Mouse (Mus musculus) neural tube, embryonic 13.5 days (tissue): ENCODE results near the gene Rpl10a. TPM values are rescaled to one million over a fixed set of nuclear protein-coding genes. Genes with fewer than 3 reads are reported as not detected.
"Not testable (repeated sequence)": the region's sequence is repeated elsewhere in the genome, so short reads cannot be mapped to it uniquely, and the experiment has no call there.

Experiments used
- ATAC-seq: fragments of 200-750 bp; cut with Nextera tagmentation; 2 replicates; pipeline ENCODE4 v1.8.0; 2017; ENCODE audit warnings: low read depth, mild to moderate bottlenecking, moderate TSS enrichment, moderate library complexity
- H3K27ac ChIP-seq: fragments of 300-500 bp; sonication (generic); replicated peaks from 2 replicates; pipeline ENCODE4 v1.5.1; 2015; ENCODE audit warnings: moderate library complexity, mild to moderate bottlenecking, inconsistent platforms
- H3K27me3 ChIP-seq: fragments of 300-500 bp; sonication (generic); 2 replicates; pipeline ENCODE4 v1.6.1; 2015; ENCODE audit warnings: mild to moderate bottlenecking, inconsistent platforms
- H3K36me3 ChIP-seq: fragments of 300-500 bp; sonication (generic); 2 replicates; pipeline ENCODE4 v1.6.1; 2015; ENCODE audit warnings: mild to moderate bottlenecking, inconsistent platforms
- H3K4me1 ChIP-seq: fragments of 300-500 bp; sonication (generic); replicated peaks from 2 replicates; pipeline ENCODE4 v1.6.1; 2015; ENCODE audit warnings: inconsistent platforms
- H3K4me2 ChIP-seq: fragments of 300-500 bp; sonication (generic); 2 replicates; pipeline ENCODE4 v1.6.1; 2015; ENCODE audit warnings: inconsistent platforms, mild to moderate bottlenecking, moderate library complexity
- H3K4me3 ChIP-seq: fragments of 300-500 bp; sonication (generic); 2 replicates; pipeline ENCODE4 v1.5.1; 2015; ENCODE audit warnings: mild to moderate bottlenecking, inconsistent platforms
- H3K9ac ChIP-seq: fragments of 300-500 bp; sonication (generic); 2 replicates; pipeline ENCODE4 v1.6.1; 2015; ENCODE audit warnings: moderate library complexity, mild to moderate bottlenecking, inconsistent platforms
- H3K9me3 ChIP-seq: fragments of 300-500 bp; sonication (generic); 2 replicates; pipeline ENCODE4 v1.6.1; 2016; ENCODE audit warnings: inconsistent platforms
- WGBS: fragments of 180-500 bp; shearing (Covaris S2); methylation state at CpG from one replicate; pipeline ENCODE4 v1.1.7; 2015; 5-methylcytosine and 5-hydroxymethylcytosine counted together
- polyA plus RNA-seq: library from polyadenylated mRNA; unstranded; fragments of >200 nt; fragmentation: Nextera tagmentation; extraction: Ambion mirVana; gene quantifications from 2 replicates; pipeline ENCODE4 v1.2.1, GENCODE M21; 2015

Rpl10a gene
- polyA plus RNA-seq, 1 experiment from 2014 or later = 381 TPM

- Histone ChIP-seq H3K4me1 (peaks cover 47% of the 10 kb centered on the region), H3K4me3 (peak within 1 kb of the TSS; percentile 59), H3K4me2 (peak within 1 kb of the TSS; percentile 81), H3K9me3 (no peaks in the 10 kb centered on the region), H3K27me3 (peaks cover 57% of the 10 kb centered on the region), H3K27ac (peak within 1 kb of the TSS; percentile 68), H3K9ac (peak within 1 kb of the TSS; percentile 79), H3K36me3 (no peaks in the 10 kb centered on the region)
- peak; percentile 72 for ATAC-seq
- under 1% methylated on average over 57 of the region's 73 CpGs for WGBS
Measured at GRCm38 (mm10) chr17:28350466-28351352, 22.4 kb downstream of the Rpl10a start, which contains the start of gene Tead3. Gene Tead3 (minus strand): TSS chr17:28350817.

GRCm38 (mm10) chr17:28351353-28351890 is 23.2 kb downstream of the Rpl10a start:
- Histone ChIP-seq H3K27me3 (peaks cover 50% of the 10 kb centered on the region), H3K9ac (peak overlapping the region; percentile 79), H3K27ac (peak overlapping the region; percentile 52; the same call in 1 of the 2 replicates), H3K36me3 (no peaks in the 10 kb centered on the region), H3K4me1 (peaks cover 40% of the 10 kb centered on the region), H3K4me2 (peak overlapping the region; percentile 81), H3K9me3 (no peaks in the 10 kb centered on the region), H3K4me3 (peak overlapping the region; percentile 59)
- ATAC-seq = no peak; the same call in 1 of the 2 replicates
- 2% methylated on average over 29 of the region's 29 CpGs for WGBS

GRCm38 (mm10) chr17:28352018-28352417 is 23.7 kb downstream of the Rpl10a start:
- H3K4me1 ChIP-seq = peaks cover 39% of the 10 kb centered on the region
- no peak overlapping the region for H3K4me2 ChIP-seq
- H3K9ac ChIP-seq = no peak overlapping the region
- 10% methylated on average over 11 of the region's 11 CpGs for WGBS
- H3K4me3 ChIP-seq = peak overlapping the region; percentile 59; the same call in 1 of the 2 replicates
- H3K36me3 ChIP-seq = no peaks in the 10 kb centered on the region
- H3K9me3 ChIP-seq = no peaks in the 10 kb centered on the region
- no peak overlapping the region for H3K27ac ChIP-seq
- H3K27me3 ChIP-seq = peaks cover 55% of the 10 kb centered on the region
- no peak for ATAC-seq

GRCm38 (mm10) chr17:28355871-28356270 is 27.6 kb downstream of the Rpl10a start:
- peaks cover 12% of the 10 kb centered on the region for H3K4me1 ChIP-seq
- H3K27me3 ChIP-seq = peaks cover 75% of the 10 kb centered on the region
- ATAC-seq = no peak
- no peak overlapping the region for H3K9ac ChIP-seq
- H3K4me2 ChIP-seq = no peak overlapping the region
- WGBS = 88% methylated on average over 12 of the region's 12 CpGs
- H3K27ac ChIP-seq = no peak overlapping the region
- H3K36me3 ChIP-seq = no peaks in the 10 kb centered on the region
- H3K4me3 ChIP-seq = no peak overlapping the region
- H3K9me3 ChIP-seq = no peaks in the 10 kb centered on the region

GRCm38 (mm10) chr17:28358576-28359261 is 30.4 kb downstream of the Rpl10a start:
- Histone ChIP-seq H3K4me1 (peaks cover 17% of the 10 kb centered on the region), H3K27me3 (peaks cover 73% of the 10 kb centered on the region)
- 16% methylated on average over 22 of the region's 24 CpGs for WGBS
- not testable (repeated sequence) for H3K27ac ChIP-seq, H3K36me3 ChIP-seq, H3K9me3 ChIP-seq, H3K4me3 ChIP-seq, H3K4me2 ChIP-seq, H3K9ac ChIP-seq, ATAC-seq

- 78% methylated on average over 9 of the region's 9 CpGs for WGBS
- Histone ChIP-seq H3K9ac (no peak overlapping the region), H3K4me2 (no peak overlapping the region), H3K4me1 (peaks cover 26% of the 10 kb centered on the region), H3K36me3 (no peaks in the 10 kb centered on the region), H3K9me3 (no peaks in the 10 kb centered on the region), H3K4me3 (no peak overlapping the region), H3K27ac (no peak overlapping the region), H3K27me3 (peaks cover 85% of the 10 kb centered on the region)
- no peak for ATAC-seq
Measured at GRCm38 (mm10) chr17:28360531-28361277, 32.4 kb downstream of the Rpl10a start.

- Histone ChIP-seq H3K4me1 (peaks cover 26% of the 10 kb centered on the region), H3K4me3 (peak overlapping the region; percentile 29), H3K4me2 (peak overlapping the region; percentile 55), H3K27ac (no peak overlapping the region), H3K36me3 (no peaks in the 10 kb centered on the region), H3K9ac (no peak overlapping the region), H3K27me3 (peaks cover 87% of the 10 kb centered on the region), H3K9me3 (no peaks in the 10 kb centered on the region)
- WGBS = 30% methylated on average over 11 of the region's 11 CpGs
- ATAC-seq = 0 out of 2 replicates have a peak, but pooled peaks have one; percentile 49
Measured at GRCm38 (mm10) chr17:28361921-28362652, 33.8 kb downstream of the Rpl10a start.

GRCm38 (mm10) chr17:28362653-28363292 is 34.5 kb downstream of the Rpl10a start:
- Histone ChIP-seq H3K4me2 (peak overlapping the region; percentile 55), H3K27me3 (peaks cover 83% of the 10 kb centered on the region), H3K9ac (peak overlapping the region; percentile 56), H3K36me3 (no peaks in the 10 kb centered on the region), H3K4me3 (peak overlapping the region; percentile 29), H3K27ac (no peak overlapping the region), H3K9me3 (no peaks in the 10 kb centered on the region), H3K4me1 (peaks cover 26% of the 10 kb centered on the region)
- WGBS = 2% methylated on average over 25 of the region's 25 CpGs
- 0 out of 2 replicates have a peak, but pooled peaks have one; percentile 8 for ATAC-seq

- Histone ChIP-seq H3K9ac (no peak overlapping the region), H3K4me3 (no peak overlapping the region), H3K27ac (no peak overlapping the region), H3K27me3 (peaks cover 78% of the 10 kb centered on the region), H3K4me2 (no peak overlapping the region), H3K36me3 (no peaks in the 10 kb centered on the region), H3K4me1 (peaks cover 26% of the 10 kb centered on the region), H3K9me3 (no peaks in the 10 kb centered on the region)
- WGBS = 5% methylated on average over 6 of the region's 6 CpGs
- ATAC-seq = no peak
Measured at GRCm38 (mm10) chr17:28363507-28363906, 35.2 kb downstream of the Rpl10a start.

GRCm38 (mm10) chr17:28365122-28365521 is 36.9 kb downstream of the Rpl10a start, which contains the start of gene Tulp1:
Gene Tulp1 (minus strand): TSS chr17:28365222.
- Histone ChIP-seq H3K4me3 (peak within 1 kb of the TSS; percentile 11; the same call in 1 of the 2 replicates), H3K27me3 (peaks cover 63% of the 10 kb centered on the region), H3K4me2 (peak within 1 kb of the TSS; percentile 34), H3K4me1 (peaks cover 26% of the 10 kb centered on the region), H3K36me3 (no peaks in the 10 kb centered on the region), H3K9me3 (no peaks in the 10 kb centered on the region), H3K27ac (no peak within 1 kb of the TSS), H3K9ac (no peak within 1 kb of the TSS)
- no peak for ATAC-seq
- WGBS = 21% methylated on average over 8 of the region's 8 CpGs
